Mouse (Mus musculus): ENCODE results near the gene Rtn4r. TPM values are rescaled to one million over a fixed set of nuclear protein-coding genes. Genes with fewer than 3 reads are reported as not detected.
"Not testable (repeated sequence)": the region's sequence is repeated elsewhere in the genome, so short reads cannot be mapped to it uniquely, and the experiment has no call there.

The Rtn4r gene
- total RNA-seq, 2 experiments from 2014 or later = 0.11 TPM; not detected in 1

DNA sequence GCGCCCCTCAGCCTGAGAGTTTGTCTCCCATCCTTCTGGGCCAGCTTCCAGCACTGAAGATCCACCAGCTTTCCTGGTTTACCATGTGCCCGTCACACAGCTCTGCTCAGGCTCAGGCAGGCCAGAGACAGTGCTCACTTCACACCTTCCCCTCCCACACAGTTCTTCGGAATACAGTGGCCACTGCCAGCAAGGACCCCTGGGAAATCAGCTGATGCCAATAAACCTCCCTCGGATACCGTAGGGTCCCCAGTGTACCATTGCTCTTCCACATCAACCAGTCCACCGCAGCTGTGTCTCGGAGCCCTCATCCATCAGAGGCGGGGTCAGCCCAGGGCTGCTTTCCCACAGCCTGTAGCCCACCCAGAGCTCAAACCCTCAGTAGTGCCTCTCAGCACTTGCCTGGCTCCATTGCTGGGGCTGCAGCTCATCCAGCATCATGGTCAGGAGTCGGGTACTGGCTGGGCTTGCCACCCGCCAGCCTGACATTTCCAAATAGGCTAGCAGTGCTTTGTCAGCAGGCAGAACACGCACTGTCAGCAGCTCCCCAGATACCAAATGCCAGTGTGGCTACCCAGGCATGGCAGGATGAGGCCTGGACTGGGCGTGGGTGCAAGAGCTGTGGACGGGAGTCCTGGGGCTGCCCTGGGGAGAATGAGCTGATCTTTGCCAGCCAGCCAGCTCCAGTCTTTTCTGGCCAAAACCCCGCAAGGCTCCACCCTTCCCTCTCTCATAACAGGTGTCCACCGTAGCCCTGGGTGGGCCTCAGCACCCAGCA, 67.0 kb downstream of the Rtn4r start:
- DNase-seq (ENCODE audit: low spot score) = peak; percentile 58

DNA sequence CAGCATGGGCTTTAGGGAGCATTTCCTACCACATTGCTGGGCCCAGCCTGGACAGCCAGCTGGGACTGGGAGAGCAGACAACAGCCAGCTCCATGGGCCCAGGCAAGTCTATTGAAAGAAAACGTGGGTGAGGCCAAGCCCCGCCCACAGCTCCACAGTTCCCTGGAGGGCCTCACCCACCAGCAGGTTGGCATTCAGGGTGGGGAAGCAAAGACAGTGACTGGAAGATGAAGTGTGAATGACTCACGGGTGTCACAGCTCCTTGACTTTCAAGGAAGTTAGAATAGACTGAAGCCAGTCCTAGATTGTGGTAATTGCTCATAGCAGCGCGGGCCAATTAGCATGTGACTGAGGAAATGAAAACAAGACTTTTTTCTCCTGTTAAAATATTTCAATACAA, 67.6 kb downstream of the Rtn4r start:
- peak; percentile 11 for DNase-seq (ENCODE audit: low spot score)

- not testable (repeated sequence) for DNase-seq (ENCODE audit: low spot score)
These were observed 68.1 kb downstream of the Rtn4r start for GRCm38 (mm10) chr16:18195561-18195960.

DNA sequence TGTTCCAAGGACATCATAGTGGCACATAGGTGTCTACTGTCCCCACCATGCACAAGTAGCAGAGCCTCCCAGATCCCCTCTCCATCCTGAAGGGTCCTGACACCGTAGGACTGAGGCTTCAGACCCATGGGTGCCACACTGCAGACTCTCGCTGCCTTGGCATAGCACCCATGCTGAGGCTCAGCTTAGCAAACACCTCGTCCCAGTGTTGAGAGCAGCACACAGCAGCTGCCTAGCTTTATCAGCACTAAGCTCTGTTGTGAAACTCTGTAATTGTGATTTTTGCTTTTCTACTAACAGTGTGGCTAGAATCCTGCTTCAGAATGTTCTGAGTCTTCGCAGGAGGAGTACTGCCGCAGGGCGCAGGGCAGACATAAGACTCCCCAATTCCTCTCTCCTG, 70.4 kb downstream of the Rtn4r start:
- no peak for DNase-seq (ENCODE audit: low spot score)

DNA sequence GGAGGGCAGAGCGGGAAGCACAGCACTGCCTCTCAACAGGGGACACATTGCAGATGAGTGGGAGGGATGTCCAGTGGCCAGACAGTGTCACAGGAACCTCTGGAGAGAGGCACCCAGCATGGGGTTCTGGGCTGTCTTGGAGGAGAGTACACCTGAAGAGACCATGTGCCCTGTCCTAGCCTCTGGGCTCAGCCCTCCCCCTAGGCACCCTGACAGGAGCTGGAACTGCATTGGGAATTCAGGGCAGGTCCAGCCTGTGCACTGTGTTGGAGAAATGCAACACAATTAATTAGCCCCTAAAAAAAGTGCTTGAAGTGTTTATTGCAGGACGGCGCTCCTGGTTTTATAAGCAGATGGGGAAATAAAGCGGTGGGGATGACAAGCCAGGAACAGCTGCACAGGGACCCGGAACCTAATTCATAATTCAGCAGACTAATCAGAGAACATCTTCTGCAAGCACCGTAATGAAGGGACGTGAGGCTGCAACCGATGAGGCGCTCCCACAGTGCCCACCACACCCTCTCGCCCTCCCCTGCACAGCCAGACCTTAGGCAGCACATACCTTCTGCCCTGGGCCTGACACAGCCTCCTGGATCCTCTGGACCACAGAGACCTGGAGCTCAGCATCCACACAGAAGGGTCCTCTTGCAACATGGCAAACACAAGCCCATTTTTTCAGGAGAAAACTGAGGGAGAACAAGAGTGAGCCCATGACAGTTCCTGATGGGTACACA, 71.1 kb downstream of the Rtn4r start:
- no peak for DNase-seq (ENCODE audit: low spot score)

DNA sequence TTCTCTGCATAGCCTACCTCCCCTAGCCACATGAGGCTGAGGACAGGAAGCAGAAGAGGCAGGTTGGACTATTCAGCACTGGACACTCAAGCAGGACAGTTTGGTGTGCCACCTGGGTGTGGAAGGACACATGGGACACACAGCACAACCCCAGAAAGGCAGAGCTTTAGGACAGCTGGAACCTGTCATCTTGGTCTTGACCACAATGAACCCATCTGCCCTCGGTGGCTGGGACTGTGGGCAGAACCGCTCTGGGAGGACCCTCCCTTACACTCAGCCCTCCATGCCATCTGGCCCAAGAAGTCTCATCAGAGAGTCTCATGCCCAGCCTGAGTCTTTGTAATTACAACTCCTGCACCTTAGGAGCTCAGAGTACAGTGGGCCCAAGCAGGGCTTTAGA, 72.6 kb downstream of the Rtn4r start:
- DNase-seq (ENCODE audit: low spot score) = no peak

DNA sequence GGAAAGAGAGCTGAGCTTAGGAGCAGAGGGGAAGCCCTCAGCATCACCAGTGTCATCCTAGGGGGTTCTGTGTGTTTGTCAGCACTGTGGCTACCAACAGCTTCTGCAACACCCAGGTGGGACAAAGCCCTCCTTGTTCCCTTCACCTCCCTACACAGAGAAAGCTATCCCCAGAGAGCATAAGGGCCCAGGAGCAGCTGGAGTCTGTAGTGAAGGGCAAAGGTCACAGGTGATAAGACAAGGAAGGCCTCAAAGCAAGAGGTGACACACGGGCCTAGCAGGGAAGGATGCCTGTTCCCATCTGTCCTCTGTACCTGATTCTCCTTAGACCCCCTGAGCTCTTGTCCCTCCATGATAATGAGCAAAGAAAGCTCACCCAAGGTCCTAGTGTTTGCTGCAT, 74.2 kb downstream of the Rtn4r start:
- no peak for DNase-seq (ENCODE audit: low spot score)

Small RNA genes lying within 50 kb of the gene (microRNA-seq; reads per million reads assigned to microRNA genes)
- gene Mir6366 = not detected

Other genes with a start within 250 kb of the Rtn4r start
- gene Gm20518, start 236.0 kb upstream of the Rtn4r start, total RNA-seq (2021) = under 1 TPM; 0.05 to 0.09 TPM
- under 1 TPM in 1 of 2 experiments, not detected in 1; 0.07 TPM for gene Tssk1, start 233.4 kb upstream of the Rtn4r start, total RNA-seq (2021)
- gene Dgcr2, start 229.1 kb upstream of the Rtn4r start, total RNA-seq (2021) = 10 to 100 TPM; 20.3 to 21.4 TPM
- not detected for gene Tssk2, start 229.0 kb upstream of the Rtn4r start, total RNA-seq (2021)
- 1 to 10 TPM; 5.7 to 6.0 TPM for gene Ess2, start 216.3 kb upstream of the Rtn4r start, total RNA-seq (2021)
- gene Gsc2, start 212.6 kb upstream of the Rtn4r start, total RNA-seq (2021) = not detected
- 1 to 10 TPM; 3.2 to 4.7 TPM for gene Slc25a1, start 199.4 kb upstream of the Rtn4r start, total RNA-seq (2021)
- gene Vpreb2, start 147.2 kb upstream of the Rtn4r start, total RNA-seq (2021) = not detected
- gene Dgcr6, start 74.8 kb upstream of the Rtn4r start, total RNA-seq (2021) = 10 to 100 TPM; 46.9 to 50.4 TPM
- gene Prodh, start 37.4 kb upstream of the Rtn4r start, total RNA-seq (2021) = 10 to 100 TPM in 1 of 2 experiments, 1 to 10 TPM in 1; 4.6 to 11.1 TPM
- not detected for gene Ccdc188, start 90.2 kb downstream of the Rtn4r start, total RNA-seq (2021)
- 10 to 100 TPM; 23.7 to 27.3 TPM for gene Zdhhc8, start 107.5 kb downstream of the Rtn4r start, total RNA-seq (2021)
- gene Trmt2a, start 121.0 kb downstream of the Rtn4r start, total RNA-seq (2021) = 10 to 100 TPM in 1 of 2 experiments, 1 to 10 TPM in 1; 9.2 to 11.2 TPM
- 10 to 100 TPM; 20.0 to 26.0 TPM for gene Ranbp1, start 121.1 kb downstream of the Rtn4r start, total RNA-seq (2021)
- gene Gm49776, start 130.7 kb downstream of the Rtn4r start, total RNA-seq (2021) = not detected
- gene Dgcr8, start 161.6 kb downstream of the Rtn4r start, total RNA-seq (2021) = 10 to 100 TPM; 11.2 to 11.8 TPM
- gene Tango2, start 220.5 kb downstream of the Rtn4r start, total RNA-seq (2021) = 10 to 100 TPM; 42.5 to 54.5 TPM
- 1 to 10 TPM; 7.7 to 8.4 TPM for gene Arvcf, start 220.5 kb downstream of the Rtn4r start, total RNA-seq (2021)